Mouse (Mus musculus) bone marrow macrophage, adult 2 months (primary cell): ENCODE results near the gene Mcrs1.

ENCODE experiments used
- CTCF ChIP-seq: IDR thresholded peaks from 2 replicates; pipeline ENCODE4 v1.5.1; 2012; ENCODE audit warnings: low read depth, mild to moderate bottlenecking, low read length, moderate library complexity
- POLR2A ChIP-seq: IDR thresholded peaks from 2 replicates; pipeline ENCODE4 v1.6.1; 2012; ENCODE audit warnings: mild to moderate bottlenecking, low read depth, low read length, borderline replicate concordance

DNA sequence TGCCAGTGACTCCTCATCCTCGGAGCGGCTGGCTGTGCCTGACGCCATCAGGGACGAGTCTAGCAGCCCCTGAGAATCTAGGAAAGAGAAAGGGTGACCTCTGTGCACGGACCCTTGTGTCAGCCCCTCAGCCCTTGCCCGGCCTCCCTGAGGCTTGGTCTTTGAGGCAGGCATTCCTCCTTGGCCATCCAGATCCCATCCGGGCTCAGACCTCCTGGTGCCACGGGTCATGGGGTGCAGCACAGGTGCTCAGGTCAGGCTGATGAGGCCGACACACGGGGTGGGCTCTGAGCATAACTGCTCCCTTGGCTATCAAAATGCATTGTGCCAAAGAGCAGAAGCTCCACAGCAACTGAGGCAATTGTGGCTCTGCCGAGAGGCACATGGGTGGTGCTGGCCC is 1.8 kb downstream of the Mcrs1 start:
- TF ChIP-seq CTCF = no peak
- TF ChIP-seq POLR2A = no peak
